Mouse (Mus musculus) lung, adult 2 months (tissue): ENCODE measurements at regions not wholly inside any gene's neighbourhood (a gene's known extent, or its start where the extent isn't known, plus 50 kb on each side); places are given as distances from the start of the nearest gene placed in this dataset.

ENCODE experiments used
- DNase-seq: peaks from one replicate; pipeline ENCODE4 v3.0.0; 2022
- H3K4me1 ChIP-seq: fragments of 200-500 bp; 2 replicates; pipeline ENCODE4 v1.6.1; 2011; ENCODE audit warnings: low read length; ENCODE audit not compliant: control insufficient read depth, insufficient read depth
- H3K4me3 ChIP-seq: fragments of 200-500 bp; replicated peaks from 2 replicates; pipeline ENCODE3; 2011; ENCODE audit warnings: low read depth, mild to moderate bottlenecking, control low read depth, low read length; ENCODE audit errors: extremely low read depth
- CTCF ChIP-seq: fragments of 200-500 bp; IDR thresholded peaks from 2 replicates; pipeline ENCODE4 v1.5.1; 2011; ENCODE audit warnings: mild to moderate bottlenecking, low read length, control low read depth; ENCODE audit not compliant: insufficient read depth
- POLR2A ChIP-seq: fragments of 200-500 bp; IDR thresholded peaks from 2 replicates; pipeline ENCODE4 v1.6.1; 2011; ENCODE audit warnings: low read depth, mild to moderate bottlenecking, control low read depth, low read length, borderline replicate concordance; ENCODE audit errors: extremely low read depth
- WGBS: fragments of 180-500 bp; shearing (Covaris S2); methylation state at CpG from one replicate; pipeline ENCODE4 v1.1.7; 2018; 5-methylcytosine and 5-hydroxymethylcytosine counted together

DNA sequence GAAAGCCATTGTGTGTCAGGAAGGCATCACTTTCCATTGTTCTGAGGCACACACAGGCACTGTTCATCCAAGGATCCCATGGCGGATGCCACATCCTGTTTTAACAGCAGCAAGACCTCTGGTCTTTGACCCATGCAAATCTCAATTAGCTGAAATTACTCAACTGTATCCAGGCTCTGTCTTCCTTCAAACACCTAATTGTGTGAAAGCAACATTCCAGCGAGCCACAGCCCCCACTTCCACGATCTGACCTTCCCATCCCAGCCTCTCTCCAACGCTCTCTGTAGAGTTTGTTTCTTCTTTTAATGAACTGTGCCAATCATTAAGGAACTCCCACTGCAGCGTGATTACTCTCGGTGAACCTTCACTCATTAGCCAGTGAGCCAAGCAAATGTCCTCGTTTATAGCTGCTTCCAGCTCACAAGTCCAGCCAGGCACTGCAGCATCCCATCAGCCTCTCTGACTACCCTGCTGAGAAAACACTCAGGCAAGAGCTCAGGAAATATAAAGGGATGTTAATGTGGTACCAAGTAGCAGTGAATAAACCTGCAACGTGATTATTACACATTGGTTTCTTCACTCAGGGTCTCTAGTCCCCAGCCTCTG, 136.7 kb downstream of the Hs3st3b1 start:
- TF ChIP-seq CTCF: no peak
- no peak for TF ChIP-seq POLR2A

DNA sequence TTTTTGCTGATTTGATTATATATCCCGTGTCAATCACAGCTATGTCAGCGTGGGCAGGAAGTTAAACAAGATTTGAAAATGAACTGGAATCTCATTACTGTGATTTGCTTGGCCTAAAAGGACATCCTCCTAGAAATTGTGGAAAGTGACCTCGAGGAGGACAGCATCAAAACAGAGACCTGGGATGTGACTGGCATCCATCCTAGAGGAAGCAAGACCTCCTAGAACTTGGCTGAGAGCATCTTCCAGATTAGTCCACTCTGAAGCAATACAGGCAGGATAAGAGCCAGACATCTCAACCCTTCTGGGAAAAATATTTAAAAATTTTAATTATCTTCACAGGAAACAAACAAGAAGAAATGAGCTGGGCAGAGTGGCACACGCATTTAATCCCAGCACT, 136.1 kb downstream of the Hs3st3b1 start:
- no peak overlapping the region for H3K4me3 ChIP-seq
- TF ChIP-seq CTCF: no peak
- no peak for DNase-seq
- WGBS: 63% methylated on average over 4 of the region's 4 CpGs
- no peaks in the 10 kb centered on the region for H3K4me1 ChIP-seq

More for the DNA sequence above, 136.7 kb downstream of the Hs3st3b1 start:
- WGBS: 48% methylated on average over 8 of the region's 8 CpGs
- Histone ChIP-seq H3K4me1 (no peaks in the 10 kb centered on the region), H3K4me3 (no peak overlapping the region)
- DNase-seq: no peak

DNA sequence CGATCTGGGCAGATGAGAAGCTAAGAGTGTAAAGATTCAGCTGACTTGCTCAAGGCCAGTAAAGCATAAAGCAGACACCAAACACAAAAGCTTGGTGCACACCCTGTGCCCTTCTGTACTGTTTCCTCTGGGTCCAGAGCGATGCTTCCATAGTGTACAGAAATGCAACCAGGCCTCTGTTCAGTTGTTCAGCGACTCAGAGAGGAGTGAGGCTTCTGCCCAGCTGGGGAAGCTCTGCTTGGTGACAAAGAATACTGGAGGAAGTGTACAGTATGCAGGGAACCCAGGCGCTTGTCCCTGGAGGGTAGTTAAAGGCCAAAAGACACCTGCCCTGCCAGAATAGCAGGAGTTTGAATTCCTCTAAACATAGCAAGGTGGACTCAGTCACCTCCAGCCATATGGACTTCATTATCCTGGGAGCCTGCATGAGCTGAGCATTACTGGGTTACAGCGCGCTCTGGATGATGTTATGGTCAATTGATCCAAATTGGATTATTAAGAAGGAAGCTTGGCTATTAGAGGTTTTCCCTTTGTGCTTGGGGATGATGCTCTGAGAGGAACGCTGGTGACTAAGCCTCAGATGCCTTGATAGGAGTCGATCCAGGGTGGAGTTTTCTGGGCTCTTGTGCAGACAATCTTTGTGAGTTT, 132.5 kb downstream of the Hs3st3b1 start:
- DNase-seq: no peak
- Histone ChIP-seq H3K4me3 (no peak overlapping the region), H3K4me1 (no peaks in the 10 kb centered on the region)
- 75% methylated on average over 8 of the region's 8 CpGs for WGBS
- no peak for TF ChIP-seq POLR2A
- no peak for TF ChIP-seq CTCF

DNA sequence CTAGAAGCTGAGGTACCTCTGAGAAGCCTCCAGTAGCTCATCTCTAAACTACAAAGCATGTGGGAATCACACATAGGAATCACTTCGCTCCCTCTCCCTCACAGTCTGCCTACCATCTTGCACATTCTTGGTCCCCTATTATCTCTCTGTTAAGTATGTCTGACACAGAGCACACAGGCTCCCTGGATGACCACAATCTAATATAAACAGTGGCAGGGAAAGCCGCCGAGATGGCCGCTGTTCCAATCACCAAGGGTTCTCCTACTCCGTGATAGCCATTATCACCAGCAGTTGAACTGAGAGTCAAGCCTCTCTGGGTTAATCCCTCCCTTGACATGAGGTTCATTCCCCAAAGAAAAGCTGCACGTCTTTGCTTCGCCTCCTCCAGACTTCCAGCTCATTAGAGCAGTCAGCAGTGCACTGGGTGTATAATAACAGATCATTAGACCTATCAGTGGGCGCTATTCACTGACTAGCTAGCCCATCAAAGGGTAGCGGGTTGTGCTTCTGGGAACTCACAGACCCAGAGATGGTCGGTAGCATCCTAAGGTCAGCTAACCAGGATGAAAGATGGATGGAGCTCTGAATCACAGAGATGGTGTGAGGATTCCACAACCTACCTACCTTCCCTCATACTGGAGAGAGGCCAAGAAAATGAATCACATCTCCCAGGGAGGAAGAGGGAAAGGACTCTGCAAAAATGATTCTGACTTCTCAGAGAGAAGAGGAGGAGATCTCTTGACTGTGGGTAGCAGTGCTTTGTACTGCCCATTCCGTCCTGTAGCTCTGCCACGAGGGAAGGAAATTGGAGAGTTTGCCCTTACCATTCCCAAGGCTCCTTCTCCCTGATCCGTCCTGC, 130.9 kb downstream of the Hs3st3b1 start:
- Histone ChIP-seq H3K4me1 (no peaks in the 10 kb centered on the region), H3K4me3 (no peak overlapping the region)
- no peak for TF ChIP-seq CTCF
- TF ChIP-seq POLR2A: no peak
- WGBS: 54% methylated on average over 13 of the region's 13 CpGs
- DNase-seq: no peak

DNA sequence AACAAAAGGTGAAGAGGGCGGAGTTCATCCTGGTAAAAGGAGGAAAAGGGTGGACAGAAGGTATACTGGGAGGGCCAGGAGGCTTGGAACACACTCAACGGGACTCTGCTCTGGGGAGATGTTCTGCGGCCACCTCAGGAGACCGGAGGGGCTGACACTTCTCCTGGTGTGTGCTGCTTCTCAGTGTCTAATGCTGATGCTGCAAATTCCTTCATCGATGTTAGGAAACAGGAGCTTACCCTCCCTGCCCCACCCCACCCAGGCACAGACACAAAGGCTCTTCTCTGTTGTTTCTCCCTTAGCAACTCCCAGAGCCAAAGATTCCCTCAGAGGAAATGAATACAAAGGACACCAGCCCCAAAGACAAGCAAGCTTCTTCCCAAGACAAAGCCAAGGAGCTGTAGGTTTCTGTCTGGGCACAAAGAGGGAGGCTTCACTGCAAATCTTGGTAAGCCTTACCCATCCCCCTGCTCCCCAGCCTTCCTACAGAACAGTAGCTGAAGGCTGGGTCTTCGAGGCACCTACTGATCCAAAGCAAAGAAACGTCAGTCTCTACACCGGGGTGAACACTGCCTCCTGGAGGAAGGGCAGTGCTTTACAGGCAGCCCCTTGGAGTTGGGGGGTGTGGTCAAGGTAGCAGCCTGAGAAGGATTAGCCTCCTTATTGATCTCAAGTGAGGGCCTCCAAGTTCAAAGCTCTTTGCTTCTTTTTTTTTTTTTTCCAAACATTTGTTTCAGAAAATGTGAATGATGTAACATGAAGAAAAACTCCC, 128.2 kb downstream of the Hs3st3b1 start:
- no peaks in the 10 kb centered on the region for H3K4me1 ChIP-seq
- WGBS: 82% methylated on average over 8 of the region's 8 CpGs
- no peak for TF ChIP-seq CTCF
- TF ChIP-seq POLR2A: no peak
- no peak overlapping the region for H3K4me3 ChIP-seq
- DNase-seq: no peak

DNA sequence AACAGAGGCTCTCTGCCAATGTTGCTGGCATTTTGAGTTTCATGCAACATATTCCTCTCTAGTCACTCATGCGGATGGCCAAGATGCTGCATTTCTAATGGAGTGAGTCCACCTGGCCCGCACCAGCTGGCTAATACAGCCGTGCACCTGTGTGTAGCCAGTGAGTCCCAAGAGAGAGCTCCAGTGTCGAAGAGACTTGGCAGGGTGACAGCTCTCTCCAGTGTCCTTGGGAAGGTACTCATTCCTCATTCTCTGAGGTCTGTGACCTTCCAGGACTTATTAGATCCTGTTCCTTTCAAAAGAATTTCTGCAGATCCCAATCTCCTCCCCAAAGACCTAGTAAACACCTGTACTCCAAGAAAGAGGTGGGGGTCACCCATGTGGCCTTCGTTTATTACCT, 109.9 kb downstream of the Hs3st3b1 start:
- Histone ChIP-seq H3K4me1 (no peaks in the 10 kb centered on the region), H3K4me3 (no peak overlapping the region)
- TF ChIP-seq POLR2A (no peak), CTCF (no peak)
- 79% methylated on average over 5 of the region's 5 CpGs for WGBS
- no peak for DNase-seq

DNA sequence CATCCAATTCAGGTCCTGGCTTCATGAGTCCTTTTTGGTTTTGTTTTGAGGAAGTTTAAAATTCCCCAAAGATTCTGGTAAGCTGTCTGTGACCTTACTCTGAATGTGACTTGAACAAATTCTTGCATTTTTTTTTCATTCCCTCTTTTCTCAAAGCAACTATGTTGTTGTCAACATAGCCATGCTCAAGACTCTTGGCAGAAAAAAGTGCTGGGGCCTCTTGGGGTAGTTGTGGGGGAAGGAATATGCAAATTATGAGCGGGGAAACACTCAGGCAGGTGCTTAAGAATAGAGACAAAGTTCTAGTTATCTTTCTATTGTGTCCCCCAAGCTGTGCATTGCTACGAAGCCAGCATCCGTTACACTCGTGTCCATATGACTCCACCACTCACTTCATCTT, 99.2 kb downstream of the Hs3st3b1 start:
- TF ChIP-seq CTCF (no peak), POLR2A (no peak)
- no peaks in the 10 kb centered on the region for H3K4me1 ChIP-seq
- DNase-seq: no peak
- H3K4me3 ChIP-seq: no peak overlapping the region
- 78% methylated on average over 4 of the region's 4 CpGs for WGBS

DNA sequence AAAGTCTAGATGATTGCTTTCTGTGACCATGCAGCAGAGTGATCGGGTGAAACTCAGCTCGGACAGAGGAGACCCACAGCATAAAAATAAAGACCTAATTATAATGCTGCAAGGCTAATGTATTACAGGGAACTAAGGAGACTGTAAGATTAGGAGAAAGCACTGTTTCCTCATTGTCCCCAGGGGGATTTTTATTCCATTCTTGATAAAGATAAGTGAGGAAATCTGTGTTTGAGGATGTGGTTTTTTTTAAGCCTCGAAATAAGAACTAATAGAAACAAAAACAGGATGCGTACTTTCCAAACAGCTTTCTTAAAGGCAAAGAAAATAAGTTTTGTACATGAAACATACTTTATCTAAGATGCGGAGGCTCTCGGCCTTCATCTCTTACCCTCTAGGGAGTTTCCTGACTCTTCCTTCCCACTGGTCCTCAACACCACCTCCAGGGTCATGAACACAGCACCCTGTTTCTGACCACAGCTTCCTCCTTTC, 94.8 kb downstream of the Hs3st3b1 start:
- Histone ChIP-seq H3K4me1 (no peaks in the 10 kb centered on the region), H3K4me3 (no peak overlapping the region)
- 75% methylated on average over 6 of the region's 6 CpGs for WGBS
- no peak for DNase-seq
- TF ChIP-seq POLR2A: no peak
- no peak for TF ChIP-seq CTCF

DNA sequence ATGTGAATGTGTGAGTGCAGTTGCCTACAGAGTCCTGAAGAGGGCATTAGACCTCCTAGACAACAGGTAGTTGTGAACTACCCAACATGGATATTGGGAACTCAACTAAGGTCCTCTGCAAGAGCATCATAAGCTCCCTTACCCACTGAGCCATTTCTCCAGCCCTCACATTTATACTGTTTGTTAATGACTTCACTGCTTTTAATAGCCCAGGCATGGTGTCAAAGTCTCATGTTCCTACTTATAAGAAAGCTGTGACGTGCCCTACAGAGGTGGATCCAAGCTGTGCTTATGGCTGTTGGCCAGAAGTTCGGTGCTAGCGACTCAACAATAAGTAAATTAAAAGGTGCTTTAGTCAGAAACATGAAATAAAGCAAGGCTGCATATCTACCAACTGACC, 88.6 kb downstream of the Hs3st3b1 start:
- WGBS: 74% methylated on average over 3 of the region's 3 CpGs
- TF ChIP-seq POLR2A: no peak
- TF ChIP-seq CTCF: no peak
- no peak overlapping the region for H3K4me3 ChIP-seq
- no peaks in the 10 kb centered on the region for H3K4me1 ChIP-seq
- DNase-seq: no peak
